Mouse (Mus musculus) heart, adult 2 months (tissue): ENCODE measurements around the gene Ndufb3.
"Not testable (repeated sequence)": the region's sequence is repeated elsewhere in the genome, so short reads cannot be mapped to it uniquely, and the experiment has no call there.

Experiments used
- CTCF ChIP-seq: fragments of 200-600 bp; IDR thresholded peaks from 2 replicates; pipeline ENCODE4 v1.8.1; 2022; ENCODE audit warnings: antibody characterized with exemption, mild to moderate bottlenecking, moderate library complexity
- EP300 ChIP-seq: fragments of 200-500 bp; IDR thresholded peaks from 2 replicates; pipeline ENCODE4 v1.6.1; 2011; ENCODE audit warnings: low read depth, low read length, control low read depth; ENCODE audit not compliant: insufficient read depth
- POLR2A ChIP-seq: fragments of 200-500 bp; IDR thresholded peaks from 2 replicates; pipeline ENCODE4 v1.6.1; 2011; ENCODE audit warnings: mild to moderate bottlenecking, low read depth, low read length, control low read depth; ENCODE audit not compliant: insufficient read depth

DNA sequence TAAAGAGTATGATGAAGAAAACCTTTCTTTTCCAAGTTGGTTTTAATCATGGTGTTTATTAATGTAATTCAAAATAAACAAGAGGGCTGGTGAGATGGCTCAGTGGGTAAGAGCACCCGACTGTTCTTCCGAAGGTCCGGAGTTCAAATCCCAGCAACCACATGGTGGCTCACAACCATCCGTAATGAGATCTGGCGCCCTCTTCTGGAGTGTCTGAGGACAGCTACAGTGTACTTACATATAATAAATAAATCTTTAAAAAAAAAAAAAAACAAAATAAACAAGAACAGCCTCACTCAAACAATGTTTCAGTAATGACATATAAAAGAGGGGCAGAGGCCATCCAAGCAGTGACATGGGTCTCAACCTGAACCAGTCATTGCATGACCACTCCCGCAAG lies 25.8 kb upstream of the Ndufb3 start:
- TF ChIP-seq POLR2A, EP300: not testable (repeated sequence)
- peak; percentile 38 for TF ChIP-seq CTCF
